Mouse (Mus musculus): Measurements from ENCODE around the gene Pold2. TPM values are rescaled to one million over a fixed set of nuclear protein-coding genes. Genes with fewer than 3 reads are reported as not detected.

Gene Pold2
- total RNA-seq, 1 experiment, result 103 TPM

DNA sequence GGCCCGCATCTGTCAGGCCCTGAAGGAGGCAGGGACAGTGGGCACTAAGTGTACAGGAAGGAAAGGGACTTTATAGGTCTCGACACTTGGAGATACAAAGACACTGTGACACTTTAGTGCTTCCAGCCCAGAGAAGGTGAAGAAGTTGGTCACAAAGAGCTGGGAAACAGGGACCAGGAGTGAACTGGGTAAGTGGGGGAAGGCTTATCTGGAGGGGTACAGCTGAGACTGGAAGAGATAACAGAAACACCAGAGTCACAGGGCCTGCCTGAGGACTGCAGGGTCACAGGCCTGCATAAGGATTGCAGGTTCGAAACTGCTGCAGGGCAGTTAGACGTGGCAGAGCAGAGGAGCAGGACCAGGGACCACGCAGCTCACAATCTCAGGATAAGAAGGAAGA is 50.2 kb downstream of the Pold2 start:
- Histone ChIP-seq H3K27ac (ENCODE audit: insufficient read depth, low read depth, low read length, poor library complexity, severe bottlenecking) (no peak overlapping the region), H3K9me3 (ENCODE audit: control insufficient read depth, insufficient read depth, low read depth, low read length) (no peaks in the 10 kb centered on the region), H3K4me1 (ENCODE audit: control insufficient read depth in 2 of 2, insufficient read depth in 2 of 2, low read length in 2 of 2, poor library complexity in 1 of 2) (0 out of 4 replicates have a peak, but pooled peaks cover 2 to 9% of the 10 kb centered on the region in 2 experiments), H3K36me3 (ENCODE audit: control insufficient read depth, insufficient read depth, low read length, poor library complexity, severe bottlenecking) (peaks cover 28% of the 10 kb centered on the region), H3K9ac (ENCODE audit: insufficient read depth, low read depth, low read length, poor library complexity, severe bottlenecking) (no peak overlapping the region), H3K4me3 (ENCODE audit: insufficient read depth in 1 of 2, low read depth in 1 of 2, low read length in 2 of 2, poor library complexity in 1 of 2, severe bottlenecking in 1 of 2) (no peak overlapping the region)
- TF ChIP-seq MAFK (IDR thresholded peaks at IDR 0.05; ENCODE audit: insufficient read depth, low read depth, low read length) (no peak), HCFC1 (IDR thresholded peaks at IDR 0.05; ENCODE audit: borderline replicate concordance, insufficient read depth, low read length) (no peak), CHD2 (IDR thresholded peaks at IDR 0.05; ENCODE audit: low read depth, low read length) (no peak), ZC3H11A (IDR thresholded peaks at IDR 0.05; ENCODE audit: borderline replicate concordance, low read depth, low read length) (no peak), ZNF384 (IDR thresholded peaks at IDR 0.05; ENCODE audit: low read depth, low read length) (no peak)
- in situ Hi-C loops (cut with MboI; ENCODE audit: low sequenced_read_pairs in 2 of 2, unreplicated experiment in 2 of 2), result no loop called here
- DNase-seq (ENCODE audit: low read depth, low spot score), result no peak

DNA sequence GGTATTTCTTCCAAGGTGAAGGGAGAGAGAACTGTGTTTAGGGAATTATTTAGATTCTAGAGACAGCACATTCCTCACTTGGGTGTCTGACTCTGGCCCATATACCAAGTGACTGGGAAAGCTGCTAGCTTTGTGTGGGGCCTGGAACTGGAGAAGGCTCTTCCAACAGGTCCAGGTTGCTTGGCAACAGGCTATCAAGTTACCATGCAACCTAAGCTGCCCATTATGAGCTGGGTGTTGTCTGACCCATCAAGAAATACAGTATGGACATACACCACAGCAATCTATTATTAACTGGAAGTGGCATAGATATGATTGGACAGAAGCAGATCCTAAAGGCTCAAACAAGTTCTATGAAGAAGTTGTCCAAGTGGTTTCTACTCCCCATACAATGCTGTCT is 52.7 kb downstream of the Pold2 start:
- TF ChIP-seq HCFC1 (IDR thresholded peaks at IDR 0.05; ENCODE audit: borderline replicate concordance, insufficient read depth, low read length) (no peak), CHD2 (IDR thresholded peaks at IDR 0.05; ENCODE audit: low read depth, low read length) (no peak), ZNF384 (IDR thresholded peaks at IDR 0.05; ENCODE audit: low read depth, low read length) (no peak), MAFK (IDR thresholded peaks at IDR 0.05; ENCODE audit: insufficient read depth, low read depth, low read length) (no peak), ZC3H11A (IDR thresholded peaks at IDR 0.05; ENCODE audit: borderline replicate concordance, low read depth, low read length) (no peak)
- 0 out of 4 replicates have a peak, but pooled peaks cover 2 to 9% of the 10 kb centered on the region in 2 experiments for H3K4me1 ChIP-seq (ENCODE audit: control insufficient read depth in 2 of 2, insufficient read depth in 2 of 2, low read length in 2 of 2, poor library complexity in 1 of 2)
- in situ Hi-C loops (cut with MboI; ENCODE audit: low sequenced_read_pairs in 2 of 2, unreplicated experiment in 2 of 2), result no loop called here

More for the DNA sequence above, 52.7 kb downstream of the Pold2 start:
- no peak overlapping the region for H3K9ac ChIP-seq (ENCODE audit: insufficient read depth, low read depth, low read length, poor library complexity, severe bottlenecking)
- no peak for DNase-seq (ENCODE audit: low read depth, low spot score)
- no peaks in the 10 kb centered on the region for H3K9me3 ChIP-seq (ENCODE audit: control insufficient read depth, insufficient read depth, low read depth, low read length)
- H3K36me3 ChIP-seq (ENCODE audit: control insufficient read depth, insufficient read depth, low read length, poor library complexity, severe bottlenecking), result peaks cover 15% of the 10 kb centered on the region
- H3K4me3 ChIP-seq (ENCODE audit: insufficient read depth in 1 of 2, low read depth in 1 of 2, low read length in 2 of 2, poor library complexity in 1 of 2, severe bottlenecking in 1 of 2), result no peak overlapping the region
- no peak overlapping the region for H3K27ac ChIP-seq (ENCODE audit: insufficient read depth, low read depth, low read length, poor library complexity, severe bottlenecking)

Other genes starting within 250 kb of the Pold2 start
- gene Mrps24, start 162.6 kb downstream of the Pold2 start, total RNA-seq (2012; rRNA removed), result 125 and 170 TPM in 2 replicates
- 10.3 and 10.4 TPM in 2 replicates for gene Urgcp, start 115.9 kb downstream of the Pold2 start, total RNA-seq (2012; rRNA removed)
- 31.7 and 48.7 TPM in 2 replicates for gene Dbnl, start 89.8 kb downstream of the Pold2 start, total RNA-seq (2012; rRNA removed)
- gene Pgam2, start 74.6 kb downstream of the Pold2 start, total RNA-seq (2012; rRNA removed), result 4.1 and 4.2 TPM in 2 replicates
- gene Polm, start 40.3 kb downstream of the Pold2 start, total RNA-seq (2012; rRNA removed), result 6.7 and 12.2 TPM in 2 replicates
- gene Aebp1, start 16.3 kb downstream of the Pold2 start, total RNA-seq (2012; rRNA removed), result 8.5 and 14.5 TPM in 2 replicates
- gene Myl7, start 20.5 kb upstream of the Pold2 start, total RNA-seq (2012; rRNA removed), result 10.4 and 11.3 TPM in 2 replicates
- 0.76 and 0.85 TPM in 2 replicates for gene Gck, start 71.8 kb upstream of the Pold2 start, total RNA-seq (2012; rRNA removed)
- gene Ykt6, start 77.4 kb upstream of the Pold2 start, total RNA-seq (2012; rRNA removed), result 63.7 and 72.2 TPM in 2 replicates
- 6.4 and 14.1 TPM in 2 replicates for gene Camk2b, start 188.1 kb upstream of the Pold2 start, total RNA-seq (2012; rRNA removed)